Mouse (Mus musculus): ENCODE measurements at regions not wholly inside any gene's neighbourhood (a gene's known extent, or its start where the extent isn't known, plus 50 kb on each side); places are given as distances from the start of the nearest gene placed in this dataset.

- WGBS = 92% methylated on average over 2 of the region's 2 CpGs
- no peak for DNase-seq
Measured at GRCm38 (mm10) chr9:74425594-74425993, 315.4 kb downstream of the Wdr72 start.

GRCm38 (mm10) chr9:74449981-74450380 is 339.8 kb downstream of the Wdr72 start:
- Histone ChIP-seq H3K27me3 (ENCODE audit: insufficient read depth, low read length) (no peaks in the 10 kb centered on the region), H3K4me1 (ENCODE audit: insufficient read depth) (no peaks in the 10 kb centered on the region), H3K36me3 (ENCODE audit: insufficient read depth) (no peaks in the 10 kb centered on the region), H3K9ac (no peak overlapping the region), H3K27ac (ENCODE audit: low read depth, low read length) (no peak overlapping the region), H3K4me3 (ENCODE audit: low read depth, low read length) (no peak overlapping the region), H3K4me2 (ENCODE audit: low read depth) (no peak overlapping the region), H3K9me3 (ENCODE audit: low read length) (no peaks in the 10 kb centered on the region)
- DNase-seq (peak; percentile 35), ATAC-seq (no peak)
- 41% methylated on average over 5 of the region's 5 CpGs for WGBS
- TF ChIP-seq CTCF (IDR thresholded peaks at IDR 0.05; ENCODE audit: low read depth) = no peak

More at GRCm38 (mm10) chr9:74425594-74425993, 315.4 kb downstream of the Wdr72 start:
- Histone ChIP-seq H3K9me3 (ENCODE audit: low read length) (no peaks in the 10 kb centered on the region), H3K27ac (ENCODE audit: low read depth, low read length) (no peak overlapping the region), H3K4me3 (ENCODE audit: low read depth, low read length) (no peak overlapping the region), H3K9ac (no peak overlapping the region), H3K4me2 (ENCODE audit: low read depth) (no peak overlapping the region), H3K4me1 (ENCODE audit: insufficient read depth) (no peaks in the 10 kb centered on the region), H3K36me3 (ENCODE audit: insufficient read depth) (no peaks in the 10 kb centered on the region), H3K27me3 (ENCODE audit: insufficient read depth, low read length) (no peaks in the 10 kb centered on the region)
- no peak for TF ChIP-seq CTCF (IDR thresholded peaks at IDR 0.05; ENCODE audit: low read depth)
- no peak for ATAC-seq

GRCm38 (mm10) chr9:74461084-74461483 is 350.9 kb downstream of the Wdr72 start:
- H3K36me3 ChIP-seq (ENCODE audit: insufficient read depth) = no peaks in the 10 kb centered on the region
- no peaks in the 10 kb centered on the region for H3K4me1 ChIP-seq (ENCODE audit: insufficient read depth)
- H3K27ac ChIP-seq (ENCODE audit: low read depth, low read length) = no peak overlapping the region
- H3K27me3 ChIP-seq (ENCODE audit: insufficient read depth, low read length) = no peaks in the 10 kb centered on the region
- H3K9ac ChIP-seq = no peak overlapping the region
- DNase-seq = no peak
- no peak for ATAC-seq
- TF ChIP-seq CTCF (IDR thresholded peaks at IDR 0.05; ENCODE audit: low read depth) = no peak
- no peak overlapping the region for H3K4me2 ChIP-seq (ENCODE audit: low read depth)
- no peaks in the 10 kb centered on the region for H3K9me3 ChIP-seq (ENCODE audit: low read length)
- no peak overlapping the region for H3K4me3 ChIP-seq (ENCODE audit: low read depth, low read length)
- 30% methylated on average over 2 of the region's 2 CpGs for WGBS

GRCm38 (mm10) chr9:74476830-74477229 is 366.7 kb downstream of the Wdr72 start:
- Histone ChIP-seq H3K27me3 (ENCODE audit: insufficient read depth, low read length) (no peaks in the 10 kb centered on the region), H3K4me2 (ENCODE audit: low read depth) (no peak overlapping the region), H3K27ac (ENCODE audit: low read depth, low read length) (no peak overlapping the region), H3K9me3 (ENCODE audit: low read length) (no peaks in the 10 kb centered on the region), H3K4me1 (ENCODE audit: insufficient read depth) (no peaks in the 10 kb centered on the region), H3K4me3 (ENCODE audit: low read depth, low read length) (no peak overlapping the region), H3K36me3 (ENCODE audit: insufficient read depth) (no peaks in the 10 kb centered on the region), H3K9ac (no peak overlapping the region)
- ATAC-seq (no peak), DNase-seq (no peak)
- WGBS = 74% methylated on average over 2 of the region's 2 CpGs
- no peak for TF ChIP-seq CTCF (IDR thresholded peaks at IDR 0.05; ENCODE audit: low read depth)

- no peak for TF ChIP-seq CTCF (IDR thresholded peaks at IDR 0.05; ENCODE audit: low read depth)
- H3K4me1 ChIP-seq (ENCODE audit: insufficient read depth) = no peaks in the 10 kb centered on the region
- H3K27ac ChIP-seq (ENCODE audit: low read depth, low read length) = no peak overlapping the region
- no peak for DNase-seq
- no peaks in the 10 kb centered on the region for H3K27me3 ChIP-seq (ENCODE audit: insufficient read depth, low read length)
- no peak overlapping the region for H3K4me2 ChIP-seq (ENCODE audit: low read depth)
- no peak overlapping the region for H3K4me3 ChIP-seq (ENCODE audit: low read depth, low read length)
- H3K9me3 ChIP-seq (ENCODE audit: low read length) = no peaks in the 10 kb centered on the region
- ATAC-seq = no peak
- H3K9ac ChIP-seq = no peak overlapping the region
- H3K36me3 ChIP-seq (ENCODE audit: insufficient read depth) = no peaks in the 10 kb centered on the region
- WGBS = 77% methylated on average over 8 of the region's 8 CpGs
Measured at GRCm38 (mm10) chr9:74479273-74479672, 369.1 kb downstream of the Wdr72 start.

GRCm38 (mm10) chr9:74513887-74514286 is 347.8 kb upstream of the Onecut1 start:
- Histone ChIP-seq H3K4me2 (ENCODE audit: low read depth) (no peak overlapping the region), H3K27me3 (ENCODE audit: insufficient read depth, low read length) (no peaks in the 10 kb centered on the region), H3K9me3 (ENCODE audit: low read length) (no peaks in the 10 kb centered on the region), H3K9ac (no peak overlapping the region), H3K36me3 (ENCODE audit: insufficient read depth) (no peaks in the 10 kb centered on the region), H3K27ac (ENCODE audit: low read depth, low read length) (no peak overlapping the region), H3K4me1 (ENCODE audit: insufficient read depth) (no peaks in the 10 kb centered on the region), H3K4me3 (ENCODE audit: low read depth, low read length) (no peak overlapping the region)
- TF ChIP-seq CTCF (IDR thresholded peaks at IDR 0.05; ENCODE audit: low read depth) = no peak
- DNase-seq (no peak), ATAC-seq (no peak)
- 81% methylated on average over 2 of the region's 2 CpGs for WGBS

GRCm38 (mm10) chr9:74528550-74528949 is 333.2 kb upstream of the Onecut1 start:
- Histone ChIP-seq H3K9ac (no peak overlapping the region), H3K36me3 (ENCODE audit: insufficient read depth) (no peaks in the 10 kb centered on the region), H3K4me3 (ENCODE audit: low read depth, low read length) (no peak overlapping the region), H3K9me3 (ENCODE audit: low read length) (no peaks in the 10 kb centered on the region), H3K27ac (ENCODE audit: low read depth, low read length) (no peak overlapping the region), H3K4me1 (ENCODE audit: insufficient read depth) (no peaks in the 10 kb centered on the region), H3K27me3 (ENCODE audit: insufficient read depth, low read length) (no peaks in the 10 kb centered on the region), H3K4me2 (ENCODE audit: low read depth) (no peak overlapping the region)
- DNase-seq (no peak), ATAC-seq (no peak)
- no peak for TF ChIP-seq CTCF (IDR thresholded peaks at IDR 0.05; ENCODE audit: low read depth)
- 76% methylated on average over 3 of the region's 3 CpGs for WGBS

GRCm38 (mm10) chr9:74530317-74530716 is 331.4 kb upstream of the Onecut1 start:
- Histone ChIP-seq H3K9ac (no peak overlapping the region), H3K27me3 (ENCODE audit: insufficient read depth, low read length) (no peaks in the 10 kb centered on the region), H3K4me2 (ENCODE audit: low read depth) (peak overlapping the region; percentile 28; the same call in 1 of the 2 replicates), H3K9me3 (ENCODE audit: low read length) (no peaks in the 10 kb centered on the region), H3K4me3 (ENCODE audit: low read depth, low read length) (0 out of 2 replicates have a peak overlapping the region, but pooled peaks have one; percentile 8), H3K4me1 (ENCODE audit: insufficient read depth) (no peaks in the 10 kb centered on the region), H3K36me3 (ENCODE audit: insufficient read depth) (no peaks in the 10 kb centered on the region), H3K27ac (ENCODE audit: low read depth, low read length) (no peak overlapping the region)
- DNase-seq = peak; percentile 86
- ATAC-seq = peak; percentile 83
- 6% methylated on average over 10 of the region's 10 CpGs for WGBS
- TF ChIP-seq CTCF (IDR thresholded peaks at IDR 0.05; ENCODE audit: low read depth) = peak; percentile 94

Measured in forebrain, postnatal 0 days (tissue).